Mouse (Mus musculus): ENCODE data around the gene Fibp.

- no peak for TF ChIP-seq CTCF (IDR thresholded peaks at IDR 0.05; ENCODE audit: borderline replicate concordance, insufficient read depth, low read length)
- no peak for TF ChIP-seq POLR2A (IDR thresholded peaks at IDR 0.05; ENCODE audit: low read depth, low read length)
Observed at GRCm38 (mm10) chr19:5500330-5500875, 40.0 kb downstream of the Fibp start.
